Mouse (Mus musculus): ENCODE measurements around the gene Dppa2.

- TF ChIP-seq POLR2A (IDR thresholded peaks at IDR 0.05; ENCODE audit: borderline replicate concordance, low read depth, low read length) (no peak), CTCF (IDR thresholded peaks at IDR 0.05; ENCODE audit: low read depth, low read length) (no peak)
These were observed 43.5 kb downstream of the Dppa2 start for GRCm38 (mm10) chr16:48347246-48347645.
